Mouse (Mus musculus) kidney, adult 18-20 months (tissue): ENCODE data around the gene Mab21l2.
A peak's percentile ranks its signal among the peaks of the same experiment; 100 is the strongest.

Experiments used
- DNase-seq: peaks from one replicate; pipeline ENCODE4 v3.0.0; 2021

Mab21l2 gene

DNA sequence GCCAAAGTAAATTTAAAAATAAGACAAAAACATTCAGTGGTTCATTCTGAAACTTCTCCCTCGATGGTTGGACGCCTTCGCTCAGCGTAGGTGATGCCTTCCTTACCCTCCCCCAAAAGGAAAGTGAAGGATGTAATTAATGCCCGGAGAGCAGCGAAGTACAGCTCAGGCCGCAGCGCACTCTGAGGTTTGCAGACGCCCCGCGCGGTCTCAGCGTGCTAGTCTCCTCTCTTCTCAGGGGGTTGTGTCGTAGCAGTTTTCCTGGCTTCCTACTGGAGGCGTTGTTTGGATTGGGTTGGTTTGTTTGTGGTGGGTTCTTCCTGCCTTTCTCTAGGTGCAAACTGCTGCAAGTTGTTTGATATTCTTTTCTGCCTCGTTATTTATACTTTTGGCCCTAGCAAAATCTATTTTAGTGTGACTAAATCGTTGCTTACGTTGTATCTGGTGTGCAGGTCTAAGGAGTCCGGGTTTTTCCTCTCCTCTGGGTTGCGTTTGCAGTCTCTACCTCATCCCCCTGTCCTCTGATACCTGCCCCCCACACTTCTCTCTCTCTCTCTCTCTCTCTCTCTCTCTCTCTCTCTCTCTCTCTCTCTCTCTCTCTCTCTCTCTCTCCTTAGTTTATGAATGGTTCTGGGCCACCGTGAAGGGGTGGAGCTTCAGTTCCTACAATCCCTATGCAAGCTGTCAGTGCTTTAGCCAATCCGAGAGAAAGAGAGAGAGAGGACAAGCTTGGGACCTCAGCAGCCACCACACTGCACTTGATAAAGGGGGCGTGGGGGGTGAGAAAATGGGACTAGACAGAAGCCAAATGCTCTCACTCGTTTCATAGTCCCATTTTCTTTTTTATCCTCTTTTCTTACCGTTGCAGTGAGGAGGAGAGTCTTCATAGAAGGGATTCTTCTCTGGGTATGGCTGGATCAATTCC, at the start of gene Mab21l2:
Gene Mab21l2 (minus strand): TSS at position 539 of the 925 bp plus-strand sequence.
- DNase-seq, result no peak

DNA sequence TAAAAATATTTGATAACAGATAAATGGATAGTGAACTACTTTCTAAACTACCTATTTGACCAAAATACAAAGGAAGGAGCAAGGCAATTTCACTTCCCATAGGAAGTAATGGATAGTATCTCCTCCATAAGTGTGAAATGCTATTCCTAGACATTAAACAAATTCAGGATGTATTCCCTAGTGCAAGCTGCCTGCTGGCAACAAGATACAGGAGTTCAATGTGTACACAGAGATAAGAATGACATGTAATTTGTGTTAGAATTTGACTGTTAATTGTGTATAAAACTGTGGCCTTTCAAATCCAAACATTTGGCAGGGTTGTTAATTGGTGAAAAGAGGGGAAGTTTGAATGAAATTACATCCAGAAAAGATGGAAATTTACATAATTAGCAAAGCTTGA, 26.9 kb upstream of the Mab21l2 start:
- DNase-seq, result no peak

DNA sequence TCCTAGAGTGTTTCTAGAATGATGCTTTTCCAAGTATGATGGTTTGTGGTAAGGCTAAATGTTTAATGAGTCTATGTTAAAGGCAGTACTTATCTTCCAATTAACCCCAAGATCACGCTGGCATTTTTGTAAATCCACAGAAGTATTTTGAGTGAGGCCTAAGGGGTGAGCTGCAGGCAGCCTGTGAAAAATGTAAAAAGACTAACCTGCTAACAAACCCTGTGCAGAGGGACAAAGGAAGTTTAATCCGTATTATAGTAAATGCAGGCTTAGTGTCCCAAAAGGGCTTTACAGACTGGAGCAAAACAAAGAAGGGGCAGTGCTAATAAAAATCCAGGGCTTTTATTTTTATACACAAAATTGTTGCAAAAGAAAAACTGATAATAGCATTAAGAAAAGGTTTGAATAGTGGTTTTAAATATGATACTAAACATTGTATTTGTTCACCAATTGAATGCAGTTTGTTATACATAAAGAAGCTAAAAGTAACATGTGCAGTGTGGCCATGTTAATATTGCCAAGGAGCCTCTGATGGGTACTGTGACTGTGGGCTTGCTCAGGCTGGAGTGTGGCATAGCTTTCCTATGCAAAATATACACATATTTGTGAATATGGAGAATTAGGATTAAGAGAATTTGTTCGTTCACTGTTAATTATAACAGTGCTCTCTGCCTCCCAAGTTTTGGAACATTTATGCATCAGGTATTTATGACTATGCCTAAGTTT, 24.3 kb upstream of the Mab21l2 start:
- DNase-seq, result no peak

DNA sequence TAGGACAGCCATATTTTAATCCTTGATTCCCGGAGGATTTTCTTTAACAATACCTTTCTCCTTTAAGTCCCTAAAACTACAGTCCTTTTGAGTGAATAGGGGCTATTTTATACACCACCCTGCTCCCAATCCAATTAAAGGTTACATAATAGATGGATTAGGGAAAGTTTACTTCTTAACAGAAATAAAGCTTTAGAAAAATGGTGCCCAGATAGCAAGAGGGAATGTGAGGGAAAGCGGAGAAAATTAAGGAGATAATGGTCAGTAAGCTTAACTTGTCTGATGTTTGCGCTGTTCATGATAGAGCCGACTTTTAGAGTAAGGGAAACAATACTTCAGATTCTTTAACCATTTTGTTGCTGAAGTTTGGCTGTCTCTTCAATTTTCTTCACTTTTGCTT, 23.1 kb upstream of the Mab21l2 start:
- no peak for DNase-seq

DNA sequence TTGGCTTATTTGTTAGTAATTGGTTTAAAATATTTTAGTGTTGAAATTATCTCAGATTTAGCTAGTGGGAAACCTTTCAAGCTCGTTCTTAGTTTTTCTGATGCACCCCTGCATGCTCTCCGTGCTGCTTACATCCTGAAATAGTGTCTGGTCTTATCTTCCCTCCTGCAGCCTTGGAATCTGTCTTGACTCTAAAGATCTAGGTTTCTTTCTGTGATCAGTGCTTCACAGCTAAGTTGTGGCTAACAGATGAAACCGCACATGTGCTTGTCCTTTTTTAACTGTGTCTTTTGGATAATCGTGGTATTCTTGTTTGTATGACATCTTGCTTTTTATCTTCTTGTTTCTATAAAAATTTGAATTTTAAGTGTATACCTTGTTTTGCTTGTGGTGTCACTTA, 18.9 kb upstream of the Mab21l2 start:
- no peak for DNase-seq

DNA sequence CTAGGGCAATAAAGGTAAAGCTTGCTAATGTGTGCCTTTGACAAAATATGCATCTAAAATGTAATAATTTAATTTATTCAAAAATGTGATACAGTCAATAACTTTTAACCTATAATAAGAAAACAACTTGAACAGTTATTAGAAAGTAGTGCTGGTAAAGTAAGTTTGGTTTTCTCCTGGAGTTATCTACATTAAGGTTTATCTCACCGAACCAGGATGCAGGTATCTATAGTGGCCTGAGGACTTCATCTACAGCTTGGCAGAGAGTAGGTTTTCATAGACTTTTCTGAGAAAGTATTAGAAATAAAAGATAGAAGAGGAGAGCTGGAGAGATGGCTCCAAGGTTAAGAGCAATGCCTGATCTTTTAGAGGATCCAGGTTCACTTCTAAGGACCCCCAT, 13.0 kb upstream of the Mab21l2 start:
- no peak for DNase-seq

DNA sequence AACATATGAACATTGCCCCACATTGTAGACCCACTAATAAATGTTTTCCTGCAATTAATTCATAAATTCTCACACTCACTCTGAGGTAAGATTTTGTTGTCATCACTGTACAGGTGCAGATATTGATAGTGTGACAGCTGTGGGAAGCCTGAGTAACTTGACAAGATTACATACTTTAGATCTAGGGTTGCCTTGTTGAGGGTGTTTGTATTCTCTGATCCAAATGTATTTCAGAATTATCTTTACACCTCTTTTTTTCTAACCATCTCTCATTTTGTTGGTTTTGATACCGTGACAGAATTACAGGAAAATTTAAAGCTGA, 12.6 kb upstream of the Mab21l2 start:
- DNase-seq, result no peak

DNA sequence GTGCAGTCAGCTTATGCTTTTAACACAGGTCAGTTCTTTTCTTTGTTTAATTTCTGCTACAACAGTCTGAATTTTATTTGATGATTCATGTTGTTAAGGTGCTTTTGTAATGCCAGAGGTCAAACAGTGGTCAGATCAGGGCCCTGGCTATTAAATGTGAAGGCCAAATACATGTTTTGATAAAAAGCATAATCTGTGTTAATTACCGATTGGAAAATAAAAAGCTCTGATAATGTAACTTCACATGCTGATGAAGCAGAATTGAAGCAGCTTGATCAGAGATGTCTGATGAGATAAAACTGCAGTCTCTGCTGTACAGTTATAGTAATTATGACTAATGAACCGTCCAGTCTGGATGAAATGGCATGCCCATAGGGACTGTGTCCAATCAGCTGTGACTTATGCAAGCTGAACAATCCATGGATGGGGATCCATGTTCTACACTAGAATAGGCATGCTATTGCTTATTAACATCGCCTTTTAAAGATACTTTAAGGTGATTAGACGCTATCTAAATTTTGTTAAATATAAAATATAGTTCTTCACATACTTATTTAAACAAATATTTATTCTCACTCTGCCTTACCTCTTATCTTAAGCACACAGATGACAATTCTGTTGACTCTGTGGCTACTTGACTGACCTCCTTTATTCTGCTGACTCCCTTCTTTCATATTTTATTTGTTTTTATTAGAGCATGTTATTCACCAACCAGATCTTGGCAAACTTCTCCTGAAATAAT, 12.0 kb upstream of the Mab21l2 start:
- DNase-seq, result no peak

DNA sequence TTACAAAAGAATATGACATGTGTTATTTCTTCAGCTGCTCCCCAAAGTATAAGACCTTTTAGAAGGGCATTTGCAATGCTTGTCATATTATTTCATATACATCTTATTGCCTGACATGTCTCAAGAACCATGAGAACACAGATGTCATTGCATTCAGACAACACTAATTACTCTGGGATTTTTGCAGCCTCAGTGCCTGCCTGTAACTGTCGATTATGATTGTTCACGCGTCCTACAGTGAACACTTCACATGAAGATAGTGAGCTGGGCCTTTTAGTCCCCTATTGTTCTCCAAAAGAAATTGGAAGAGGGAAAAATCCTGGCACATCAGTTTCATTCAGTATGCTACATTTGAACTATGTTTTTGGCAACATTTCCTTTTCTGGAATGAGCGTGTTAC, 11.2 kb upstream of the Mab21l2 start:
- DNase-seq, result no peak

DNA sequence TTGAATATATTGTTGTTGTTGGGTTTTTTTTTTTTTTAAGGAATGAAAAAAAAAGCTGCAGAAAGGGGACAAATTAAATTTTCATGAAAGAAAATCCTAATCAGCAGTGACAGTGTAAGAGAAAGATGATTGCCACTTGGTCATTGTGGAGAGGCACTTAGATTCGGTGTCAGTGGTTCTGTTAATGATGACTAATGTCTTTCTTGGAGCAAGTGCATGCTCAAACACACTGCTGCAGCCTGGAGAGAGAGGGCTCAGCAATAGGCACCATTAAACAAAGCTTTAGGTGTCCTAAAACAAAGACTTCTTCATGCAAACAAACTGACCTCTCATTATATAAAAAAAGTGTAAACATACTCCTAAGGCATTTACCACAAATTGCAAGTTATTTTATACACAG, 10.5 kb upstream of the Mab21l2 start:
- no peak for DNase-seq

DNA sequence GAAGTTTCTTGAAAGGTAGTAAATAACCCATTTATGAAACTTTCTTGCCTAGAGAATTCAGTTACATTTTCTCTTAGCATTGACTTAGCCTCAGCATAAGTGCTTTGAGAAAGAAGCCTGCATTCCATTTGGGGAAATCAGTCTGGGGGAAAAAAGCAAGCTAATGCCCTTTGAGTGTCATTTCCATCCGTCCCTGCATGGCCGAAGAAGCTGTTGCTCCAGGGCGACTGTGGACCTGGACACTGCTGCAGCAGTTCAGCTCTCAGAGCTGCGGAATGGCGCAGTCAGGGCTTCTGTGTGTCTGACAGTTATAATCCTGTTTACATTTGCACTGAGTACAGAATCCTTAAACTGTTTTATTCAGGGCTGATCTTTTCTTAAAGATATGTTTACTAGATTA, 3.7 kb upstream of the Mab21l2 start:
- DNase-seq, result no peak

DNA sequence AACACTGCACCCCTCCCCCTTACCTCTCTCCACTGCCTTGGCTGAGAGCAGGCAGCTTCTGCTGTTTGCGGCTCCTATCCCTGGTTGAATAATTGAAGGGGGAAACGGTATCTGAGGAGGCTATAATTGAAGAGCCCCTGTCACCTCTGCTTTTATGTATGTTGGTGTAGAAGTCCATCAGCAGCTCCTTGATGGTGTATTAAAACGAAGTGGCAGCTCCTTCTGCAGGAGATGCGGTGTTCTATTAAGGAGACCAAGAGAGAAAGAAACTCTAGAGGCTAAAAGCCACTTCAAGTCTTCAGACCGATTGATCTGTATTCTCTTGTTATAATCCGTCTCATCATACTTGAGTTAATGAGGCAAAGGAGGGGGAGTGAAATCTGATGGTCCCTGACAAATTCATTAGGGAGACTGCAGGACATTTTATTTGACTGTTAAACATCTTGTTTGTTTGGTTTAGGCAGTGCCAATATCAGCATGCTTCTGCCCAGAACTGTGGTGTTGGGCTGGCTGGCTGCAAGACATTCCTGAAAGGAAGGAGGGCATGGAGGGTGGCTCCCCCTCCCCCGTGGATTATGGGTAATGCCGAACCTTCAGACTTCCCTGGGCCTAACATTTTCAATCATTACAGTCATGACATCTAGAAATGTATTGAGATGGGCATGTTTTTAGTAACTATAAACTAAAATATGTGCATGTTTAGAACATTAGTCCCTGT, 2.7 kb upstream of the Mab21l2 start:
- DNase-seq, result no peak

DNA sequence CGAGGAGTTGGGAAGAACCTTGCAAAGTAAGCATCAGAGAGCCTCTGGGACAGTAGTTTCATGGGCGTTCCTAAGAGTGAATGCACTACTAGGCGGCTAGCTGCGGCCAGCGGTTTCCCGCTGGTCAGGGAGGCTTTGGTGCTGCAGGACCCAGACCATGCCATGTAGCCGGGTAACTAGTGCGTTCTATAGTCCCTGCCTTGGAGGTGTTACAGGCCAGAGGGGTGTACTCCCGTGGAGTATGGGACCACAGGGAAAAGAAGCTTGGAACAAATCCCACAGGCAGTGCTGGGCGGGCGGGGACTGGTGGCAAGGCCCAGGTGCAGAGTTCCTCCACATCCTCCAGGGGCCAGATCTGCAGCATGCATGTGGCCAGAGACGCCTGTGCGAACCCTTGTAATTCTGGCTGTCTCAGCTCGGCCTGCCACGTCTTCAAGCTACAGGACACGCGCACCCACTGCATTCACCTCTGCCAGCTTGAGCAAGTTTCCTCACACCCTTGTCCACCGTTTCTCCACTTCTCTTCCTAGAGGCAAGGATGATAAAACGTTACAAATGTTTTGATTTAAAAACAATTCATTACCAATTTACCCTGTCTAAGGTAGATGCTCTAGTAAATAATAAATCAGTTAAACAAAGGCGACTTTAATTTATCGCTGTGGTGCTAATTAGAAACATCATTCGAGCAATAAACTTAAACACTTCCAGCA, 2.0 kb upstream of the Mab21l2 start:
- no peak for DNase-seq

DNA sequence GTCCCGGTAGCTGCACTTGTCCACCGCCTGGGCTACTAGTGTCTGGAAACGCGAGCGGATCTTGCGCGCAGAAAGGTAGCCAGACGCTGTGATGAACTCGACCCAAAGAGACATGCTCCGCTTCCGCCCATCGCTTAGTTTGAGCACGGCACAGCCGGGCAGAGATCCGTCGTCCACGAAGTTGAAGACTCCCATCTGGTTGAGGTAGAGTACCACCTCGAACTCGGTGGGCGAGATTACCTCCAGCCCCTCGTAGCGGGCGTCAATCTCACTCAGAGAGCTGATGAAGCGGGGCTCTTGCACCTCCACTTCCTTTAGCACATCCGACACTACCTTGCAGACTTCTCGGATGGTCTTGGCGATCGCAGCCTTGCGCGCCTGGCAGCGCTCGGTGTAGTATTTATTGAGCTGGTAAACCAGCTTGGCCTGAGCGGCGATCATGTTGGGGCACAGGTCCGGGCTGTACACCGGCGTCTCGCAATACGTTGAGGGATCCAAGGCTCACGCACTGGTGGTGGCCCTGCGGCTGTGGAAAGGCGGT, 1.1 kb downstream of the Mab21l2 start:
- DNase-seq, result no peak

DNA sequence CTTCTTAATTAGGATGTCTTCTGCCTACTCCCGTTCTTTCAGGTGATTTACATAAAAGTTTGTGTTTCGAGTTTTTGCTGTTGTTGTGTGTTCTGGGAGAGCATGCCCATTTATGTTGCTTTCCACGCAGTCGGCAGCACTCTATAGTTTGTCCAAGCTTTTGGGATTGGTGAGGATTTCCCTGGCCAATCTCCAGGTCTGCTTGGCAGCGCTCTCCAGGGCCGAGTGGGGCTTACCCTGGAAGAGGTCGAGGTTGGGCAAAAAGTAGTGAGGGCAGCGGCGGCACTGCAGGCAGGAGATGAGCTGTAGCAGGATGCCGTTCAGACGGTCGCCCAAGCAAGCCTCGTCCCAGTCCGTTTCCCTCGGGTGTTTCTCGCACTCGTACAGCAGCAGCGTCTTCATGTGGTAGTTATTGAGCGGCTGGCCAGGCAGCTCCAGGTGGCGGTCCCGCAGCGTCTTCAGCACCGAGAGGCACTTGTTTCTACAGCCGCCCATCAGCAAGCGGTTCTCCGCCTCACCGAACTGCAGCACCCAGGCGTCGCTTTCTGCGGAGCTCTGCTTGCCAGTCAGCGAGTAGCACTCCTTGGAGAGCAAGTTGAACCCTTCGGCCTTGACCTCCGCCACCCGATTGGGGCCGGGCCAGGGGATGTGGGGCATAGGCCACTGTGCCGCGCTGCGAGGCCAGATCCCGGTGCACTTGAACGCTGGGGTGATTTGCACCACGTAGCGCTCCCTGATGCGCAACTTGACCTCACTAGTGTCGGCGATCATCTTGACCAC, 1.8 kb downstream of the Mab21l2 start:
- DNase-seq, result peak; percentile 49

DNA sequence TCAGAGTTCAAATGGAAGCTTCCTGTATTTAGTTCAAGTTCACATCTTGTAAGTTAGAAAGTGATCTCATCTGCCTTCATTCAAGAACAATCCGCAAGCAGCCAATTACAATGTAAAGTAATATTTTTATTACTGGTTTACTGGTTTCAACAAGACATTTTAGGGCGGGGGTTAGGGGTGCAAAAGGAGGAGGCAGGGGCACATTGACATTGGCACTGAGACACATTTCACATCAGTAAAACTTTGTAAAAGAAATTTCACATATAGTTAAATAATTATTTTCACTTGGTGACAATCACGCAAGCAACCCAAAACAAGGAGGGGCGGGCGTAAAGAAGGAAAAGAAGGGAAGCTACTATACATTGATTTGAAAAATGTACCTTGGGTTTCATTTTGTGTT, 2.5 kb downstream of the Mab21l2 start:
- DNase-seq, result no peak

DNA sequence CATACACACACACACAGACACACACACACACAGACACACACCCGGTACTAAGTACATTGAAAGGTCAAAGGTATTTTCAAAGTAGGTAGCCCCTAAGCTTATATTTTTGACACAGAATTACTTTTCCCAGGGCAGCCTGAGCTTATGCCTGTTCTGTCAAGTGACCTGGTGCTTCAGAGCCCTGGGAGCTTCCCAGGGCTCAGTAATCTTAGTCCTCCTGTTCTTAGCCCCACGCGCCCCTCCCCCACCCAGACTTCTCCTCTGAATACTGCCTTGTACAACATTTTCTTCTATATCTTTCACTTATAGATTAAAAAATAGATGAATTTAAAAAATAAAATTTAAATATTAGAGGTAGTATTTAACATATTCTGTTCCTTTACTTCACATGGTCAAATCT, 3.6 kb downstream of the Mab21l2 start:
- no peak for DNase-seq

DNA sequence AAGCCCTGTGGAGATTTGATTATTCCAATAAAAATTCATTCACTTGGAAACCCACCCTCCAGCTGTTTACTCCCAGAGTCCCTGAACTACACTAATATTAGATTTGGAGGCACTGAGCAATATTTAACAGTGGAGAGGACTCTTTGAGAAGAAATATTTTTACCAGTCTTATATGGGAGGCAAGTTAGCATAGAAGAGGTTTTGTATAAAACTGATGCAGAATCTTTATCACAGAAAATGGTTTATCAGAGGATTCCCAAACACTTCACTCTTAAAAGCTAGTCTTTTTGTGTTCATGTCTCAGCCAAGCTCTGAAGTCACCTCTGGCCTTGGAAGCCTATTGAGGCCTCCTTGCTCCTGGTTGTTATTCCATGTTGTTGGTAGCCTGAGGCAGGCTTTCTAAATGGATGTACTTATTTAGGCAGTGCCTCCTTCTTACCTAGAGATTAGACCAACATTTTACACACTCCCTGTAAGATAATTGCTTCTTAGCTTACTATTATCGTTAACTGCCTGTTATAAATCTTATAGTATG, 6.5 kb downstream of the Mab21l2 start:
- DNase-seq, result no peak

DNA sequence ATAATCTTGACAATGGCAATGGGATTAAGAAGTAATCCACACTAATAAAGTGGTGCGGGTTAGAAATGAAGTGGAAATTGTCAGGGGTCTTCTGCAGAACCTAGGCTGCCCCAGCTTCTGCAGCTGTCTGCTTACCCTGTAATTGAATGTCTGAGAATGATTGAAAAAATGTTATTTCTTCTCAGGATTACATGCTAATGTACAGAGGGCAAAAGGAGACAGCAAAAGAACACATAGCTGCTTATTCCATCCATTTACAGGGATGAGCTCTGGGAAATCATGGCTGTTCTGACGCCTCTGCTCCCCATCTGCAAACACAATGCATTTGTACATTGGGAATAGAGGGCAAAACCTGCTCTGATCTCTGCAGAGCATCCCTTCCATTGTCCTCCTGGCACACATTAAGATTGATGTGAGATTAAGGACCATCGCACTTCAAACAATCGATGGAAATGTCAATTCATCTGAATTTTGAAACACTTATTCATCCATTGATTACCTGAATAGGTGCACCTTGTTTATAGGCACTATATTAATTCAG, 7.3 kb downstream of the Mab21l2 start:
- DNase-seq, result no peak

DNA sequence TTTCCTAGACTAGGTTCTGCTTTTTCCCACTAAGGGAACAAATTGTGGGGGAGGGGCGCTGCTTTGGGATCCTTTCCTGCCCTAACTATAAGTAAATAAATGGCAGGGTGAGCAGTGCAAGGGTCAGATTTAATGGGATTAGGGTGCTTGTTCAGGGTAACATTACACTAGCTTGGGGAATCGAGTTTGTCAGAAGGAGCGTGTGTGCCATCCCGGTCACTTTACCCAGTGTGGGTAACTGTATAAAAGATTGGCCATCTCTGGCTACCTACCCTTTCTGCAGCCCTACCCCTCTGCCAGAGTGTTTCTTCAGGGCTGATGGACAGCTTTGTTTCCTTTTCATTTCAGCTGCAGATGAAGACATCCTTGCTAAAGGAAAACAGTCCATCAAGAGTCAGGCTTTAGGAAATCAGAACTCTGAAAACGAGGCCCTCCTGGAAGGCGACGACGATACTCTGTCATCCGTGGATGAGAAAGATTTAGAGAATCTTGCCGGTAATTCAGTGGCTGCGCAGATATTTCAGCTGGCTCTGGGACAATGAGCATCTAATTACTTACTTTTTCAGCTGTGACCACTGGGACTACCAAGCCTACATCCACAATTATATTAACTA, 8.8 kb downstream of the Mab21l2 start:
- DNase-seq, result no peak
